Comparison of ENCODE assay signal across 9 mouse cellular contexts in genomic region chr3:137919398-137919797, GRCm38 (mm10). TPM values are rescaled to one million over a fixed set of nuclear protein-coding genes. Genes with fewer than 3 reads are reported as not detected.
DNase-seq lines count a peak whose midpoint lies in the region; ATAC-seq and TF ChIP-seq lines count a peak whose summit lies in the region.
"Had no signal": no experiment of that assay in that cellular context is flagged by ENCODE, and none has a peak within 500 bp of the region (broad histone marks: within the 10 kb centered on the region; RNA-seq: fewer than 3 reads in every experiment).

No protein-coding gene starts in this region.

- H3K4me2 ChIP-seq in heart, embryonic 13.5 days, result peak overlapping the region; percentile 74
- H3K4me2 ChIP-seq in forebrain, embryonic 15.5 days (replicated peaks), result peak overlapping the region; percentile 77
- peak overlapping the region; percentile 83 for H3K4me2 ChIP-seq in liver, embryonic 15.5 days

- no peaks in the 10 kb centered on the region for H3K9me3 ChIP-seq in heart, embryonic 13.5 days
- no peaks in the 10 kb centered on the region for H3K9me3 ChIP-seq in E14TG2a.4 (ENCODE audit: low read length)
- H3K9me3 ChIP-seq in forebrain, embryonic 15.5 days, result no peaks in the 10 kb centered on the region
- no peaks in the 10 kb centered on the region for H3K9me3 ChIP-seq in liver, embryonic 15.5 days (replicated peaks)

- peaks cover 19% of the 10 kb centered on the region for H3K4me1 ChIP-seq in heart, embryonic 13.5 days
- peaks cover 15% of the 10 kb centered on the region for H3K4me1 ChIP-seq in E14TG2a.4 (replicated peaks; ENCODE audit: low read depth, low read length)
- peaks cover 24% of the 10 kb centered on the region for H3K4me1 ChIP-seq in forebrain, embryonic 15.5 days
- peaks cover 30% of the 10 kb centered on the region for H3K4me1 ChIP-seq in liver, embryonic 15.5 days (replicated peaks)

- peak overlapping the region; percentile 90 for H3K9ac ChIP-seq in heart, embryonic 13.5 days
- H3K9ac ChIP-seq in forebrain, embryonic 15.5 days (replicated peaks), result peak overlapping the region; percentile 85; the same call in 1 of the 2 replicates
- peak overlapping the region; percentile 91 for H3K9ac ChIP-seq in liver, embryonic 15.5 days

- ATAC-seq in heart, embryonic 13.5 days (ENCODE audit: extremely low read depth, insufficient number of reproducible peaks, low FRiP score, low TSS enrichment), result no peak
- no peak for ATAC-seq in forebrain, embryonic 15.5 days (replicated peaks)
- ATAC-seq in liver, embryonic 15.5 days (ENCODE audit: insufficient read depth), result no peak

- TF ChIP-seq CTCF in E14TG2a.4 (conservative IDR thresholded peaks at IDR 0.05; ENCODE audit: low read length), result no peak

- peak overlapping the region; percentile 71 for H3K4me3 ChIP-seq in heart, embryonic 13.5 days
- peak overlapping the region; percentile 98 for H3K4me3 ChIP-seq in E14TG2a.4 (replicated peaks; ENCODE audit: low read length)
- peak overlapping the region; percentile 99 for H3K4me3 ChIP-seq in forebrain, embryonic 15.5 days
- H3K4me3 ChIP-seq in liver, embryonic 15.5 days (replicated peaks), result peak overlapping the region; percentile 98

- H3K27me3 ChIP-seq in heart, embryonic 13.5 days (replicated peaks), result no peaks in the 10 kb centered on the region
- H3K27me3 ChIP-seq in E14TG2a.4 (ENCODE audit: insufficient read depth, low read length), result no peaks in the 10 kb centered on the region
- H3K27me3 ChIP-seq in forebrain, embryonic 15.5 days, result no peaks in the 10 kb centered on the region
- no peaks in the 10 kb centered on the region for H3K27me3 ChIP-seq in liver, embryonic 15.5 days

- H3K36me3 ChIP-seq in heart, embryonic 13.5 days, result peaks cover 31% of the 10 kb centered on the region
- H3K36me3 ChIP-seq in E14TG2a.4 (ENCODE audit: insufficient read depth, low read length), result peaks cover 35% of the 10 kb centered on the region
- peaks cover 17% of the 10 kb centered on the region for H3K36me3 ChIP-seq in forebrain, embryonic 15.5 days
- H3K36me3 ChIP-seq in liver, embryonic 15.5 days (replicated peaks), result peaks cover 24% of the 10 kb centered on the region

- no peak for DNase-seq in heart, adult 8-10 months (ENCODE audit: low spot score)
- DNase-seq in cerebellum, postnatal 4 days (ENCODE audit: low spot score in 2 of 2), result no peak
- DNase-seq in cerebellum, adult 11 months, result no peak
- no peak for DNase-seq in right cerebral cortex, postnatal 25 days
- DNase-seq: thymus, adult 18-20 months had no signal

- peak overlapping the region; percentile 76 for H3K27ac ChIP-seq in heart, embryonic 13.5 days (replicated peaks)
- H3K27ac ChIP-seq in forebrain, embryonic 15.5 days (replicated peaks), result no peak overlapping the region
- H3K27ac ChIP-seq in liver, embryonic 15.5 days (replicated peaks), result peak overlapping the region; percentile 94

- WGBS in heart, embryonic 13.5 days, result 88% methylated on average over 7 of the region's 7 CpGs
- 93% methylated on average over 7 of the region's 7 CpGs for WGBS in forebrain, embryonic 15.5 days
- WGBS in liver, embryonic 15.5 days (ENCODE audit: insufficient replicate concordance), result 84% methylated on average over 7 of the region's 7 CpGs

RNA-seq across cellular contexts. Expression of gene Lamtor3, which starts 1.1 kb away (rescaled TPM):
- polyA plus RNA-seq in heart, embryonic 13.5 days (2015; fragmentation: Nextera tagmentation; extraction: Ambion mirVana), result 85.4 and 105 TPM in 2 replicates
- total RNA-seq in heart, adult 8-10 months (2022), result 100 to 1,000 TPM in 1 of 4 experiments, 10 to 100 TPM in 3; 87.5 to 104 (median 90.4) TPM
- polyA plus RNA-seq in forebrain, embryonic 15.5 days (2015; fragmentation: Nextera tagmentation; extraction: Ambion mirVana), result 136 and 138 TPM in 2 replicates
- polyA plus RNA-seq in liver, embryonic 15.5 days (2015; fragmentation: Nextera tagmentation; extraction: Ambion mirVana), result 52.1 and 53.8 TPM in 2 replicates

RNA-seq across cellular contexts. Expression of gene Dnajb14, which starts 51.9 kb away (rescaled TPM):
- 7.4 and 9.9 TPM in 2 replicates for polyA plus RNA-seq in heart, embryonic 13.5 days (2015; fragmentation: Nextera tagmentation; extraction: Ambion mirVana)
- total RNA-seq in heart, adult 8-10 months (2022), result 10 to 100 TPM in 2 of 4 experiments, 1 to 10 TPM in 2; 8.4 to 13.3 (median 10.8) TPM
- polyA plus RNA-seq in forebrain, embryonic 15.5 days (2015; fragmentation: Nextera tagmentation; extraction: Ambion mirVana), result 12.9 and 14.4 TPM in 2 replicates
- polyA plus RNA-seq in liver, embryonic 15.5 days (2015; fragmentation: Nextera tagmentation; extraction: Ambion mirVana), result 3.8 and 4.5 TPM in 2 replicates

RNA-seq across cellular contexts. Expression of gene H2afz, which starts 55.1 kb away (rescaled TPM):
- polyA plus RNA-seq in heart, embryonic 13.5 days (2015; fragmentation: Nextera tagmentation; extraction: Ambion mirVana), result 1,149 and 1,226 TPM in 2 replicates
- 10 to 100 TPM; 52.4 to 76.5 (median 66.3) TPM for total RNA-seq in heart, adult 8-10 months (2022)
- polyA plus RNA-seq in forebrain, embryonic 15.5 days (2015; fragmentation: Nextera tagmentation; extraction: Ambion mirVana), result 1,422 and 1,532 TPM in 2 replicates
- 874 and 985 TPM in 2 replicates for polyA plus RNA-seq in liver, embryonic 15.5 days (2015; fragmentation: Nextera tagmentation; extraction: Ambion mirVana)
